Mouse (Mus musculus) hindlimb bud, embryonic 11.5 days (tissue): ENCODE measurements around the gene Prcp.
"Not testable (repeated sequence)": the region's sequence is repeated elsewhere in the genome, so short reads cannot be mapped to it uniquely, and the experiment has no call there.

Experiments
- DNase-seq: peaks from one replicate; pipeline ENCODE4 v3.0.0-alpha.2; 2012; ENCODE audit warnings: low read depth, low spot score; ENCODE audit errors: extremely low spot score

Gene Prcp

GRCm38 (mm10) chr7:92890211-92890610, 15.9 kb downstream of the Prcp start:
- no peak for DNase-seq

GRCm38 (mm10) chr7:92890618-92891230, 16.5 kb downstream of the Prcp start:
- no peak for DNase-seq

GRCm38 (mm10) chr7:92893478-92893877, 19.2 kb downstream of the Prcp start:
- DNase-seq: no peak

- no peak for DNase-seq
Measured at GRCm38 (mm10) chr7:92896036-92896435, 21.8 kb downstream of the Prcp start.

- DNase-seq: no peak
Measured at GRCm38 (mm10) chr7:92897021-92897420, 22.8 kb downstream of the Prcp start.

- DNase-seq: peak; percentile 58
Measured at GRCm38 (mm10) chr7:92903360-92904038, 29.2 kb downstream of the Prcp start.

- not testable (repeated sequence) for DNase-seq
Measured at GRCm38 (mm10) chr7:92904285-92904684, 30.0 kb downstream of the Prcp start.

GRCm38 (mm10) chr7:92920172-92920856, 46.0 kb downstream of the Prcp start:
- DNase-seq: no peak

GRCm38 (mm10) chr7:92920857-92921172, 46.5 kb downstream of the Prcp start:
- no peak for DNase-seq

- no peak for DNase-seq
Measured at GRCm38 (mm10) chr7:92932792-92933191, 58.5 kb downstream of the Prcp start.

GRCm38 (mm10) chr7:92933308-92933948, 59.2 kb downstream of the Prcp start:
- DNase-seq: not testable (repeated sequence)

GRCm38 (mm10) chr7:92936747-92937146, 62.5 kb downstream of the Prcp start:
- DNase-seq: no peak

GRCm38 (mm10) chr7:92937955-92938354, 63.7 kb downstream of the Prcp start:
- DNase-seq: no peak

GRCm38 (mm10) chr7:92939776-92940175, 65.5 kb downstream of the Prcp start:
- no peak for DNase-seq

GRCm38 (mm10) chr7:92950775-92951174, 76.5 kb downstream of the Prcp start:
- no peak for DNase-seq

GRCm38 (mm10) chr7:92952210-92952609, 77.9 kb downstream of the Prcp start:
- DNase-seq: no peak

GRCm38 (mm10) chr7:92959758-92960157, 85.5 kb downstream of the Prcp start:
- DNase-seq: no peak

- DNase-seq: no peak
Measured at GRCm38 (mm10) chr7:92961876-92962275, 87.6 kb downstream of the Prcp start.

- DNase-seq: peak; percentile 72
Measured at GRCm38 (mm10) chr7:92964754-92965501, 90.7 kb downstream of the Prcp start.

- DNase-seq: no peak
Measured at GRCm38 (mm10) chr7:92967381-92968127, 93.3 kb downstream of the Prcp start.
